Mouse (Mus musculus) heart, adult 2 months (tissue): ENCODE measurements around the gene Ucn. TPM values are rescaled to one million over a fixed set of nuclear protein-coding genes. Genes with fewer than 3 reads are reported as not detected.
A peak's percentile ranks its signal among the peaks of the same experiment; 100 is the strongest.

Experiments used
- DNase-seq, 2 experiments: peaks; one replicate each; pipeline ENCODE4 v3.0.0; 2021
- H3K27ac ChIP-seq: fragments of 200-600 bp; 2 replicates; pipeline ENCODE4 v1.8.1; 2022
- H3K27me3 ChIP-seq: fragments of 200-500 bp; 2 replicates; pipeline ENCODE4 v1.6.1; 2012; ENCODE audit warnings: mild to moderate bottlenecking, low read length, inconsistent platforms, mixed read lengths; ENCODE audit not compliant: control insufficient read depth, insufficient read depth
- H3K36me3 ChIP-seq: fragments of 200-500 bp; 2 replicates; pipeline ENCODE4 v1.6.1; 2012; ENCODE audit warnings: low read length, inconsistent platforms; ENCODE audit not compliant: control insufficient read depth, insufficient read depth
- H3K4me1 ChIP-seq: fragments of 200-500 bp; 2 replicates; pipeline ENCODE4 v1.6.1; 2011; ENCODE audit warnings: low read length; ENCODE audit not compliant: control insufficient read depth, insufficient read depth
- H3K4me3 ChIP-seq: fragments of 200-600 bp; 2 replicates; pipeline ENCODE4 v1.8.1; 2022
- H3K79me2 ChIP-seq: fragments of 200-500 bp; replicated peaks from 2 replicates; pipeline ENCODE4 v1.6.1; 2012; ENCODE audit warnings: mild to moderate bottlenecking, inconsistent platforms, low read length, moderate library complexity, mixed read lengths; ENCODE audit not compliant: control insufficient read depth, insufficient read depth
- H3K9ac ChIP-seq: fragments of 200-500 bp; 2 replicates; pipeline ENCODE4 v1.6.1; 2012; ENCODE audit warnings: low read depth, mild to moderate bottlenecking, control low read depth, inconsistent platforms, low read length, mixed read lengths
- CTCF ChIP-seq: fragments of 200-600 bp; IDR thresholded peaks from 2 replicates; pipeline ENCODE4 v1.8.1; 2022; ENCODE audit warnings: antibody characterized with exemption, mild to moderate bottlenecking, moderate library complexity
- EP300 ChIP-seq: fragments of 200-500 bp; IDR thresholded peaks from 2 replicates; pipeline ENCODE4 v1.6.1; 2011; ENCODE audit warnings: low read depth, low read length, control low read depth; ENCODE audit not compliant: insufficient read depth
- POLR2A ChIP-seq: fragments of 200-500 bp; IDR thresholded peaks from 2 replicates; pipeline ENCODE4 v1.6.1; 2011; ENCODE audit warnings: mild to moderate bottlenecking, low read depth, low read length, control low read depth; ENCODE audit not compliant: insufficient read depth
- WGBS: fragments of 180-500 bp; shearing (Covaris S2); methylation state at CpG from one replicate; pipeline ENCODE4 v1.1.7; 2018; 5-methylcytosine and 5-hydroxymethylcytosine counted together
- intact Hi-C: fragments of 180-260 bp; cut with DNase I; formaldehyde crosslinking; loops from one replicate; pipeline ENCODE4 v1.15.1; 2025
- polyA plus RNA-seq: library from polyadenylated mRNA; depleted of rRNA; stranded (reverse); fragments of >200 nt; gene quantifications from 2 replicates; pipeline ENCODE4 v1.2.3, GENCODE M21; 2012
- total RNA-seq, 2 experiments: library from RNA; stranded (reverse); gene quantifications; 2 replicates each; pipeline ENCODE4 v1.2.3; 2021

Ucn gene
- total and polyA plus RNA-seq, 3 experiments, result not detected

GRCm38 (mm10) chr5:31121111-31121510 lies 17.5 kb downstream of the Ucn start:
- H3K4me3 ChIP-seq, result no peak overlapping the region
- no peak for DNase-seq
- H3K27me3 ChIP-seq, result no peaks in the 10 kb centered on the region
- no peak for TF ChIP-seq POLR2A
- TF ChIP-seq EP300, result no peak
- no peak for TF ChIP-seq CTCF
- intact Hi-C loops, result no loop called here
- 0 out of 2 replicates have a peak, but pooled peaks cover 2% of the 10 kb centered on the region for H3K79me2 ChIP-seq
- no peak overlapping the region for H3K9ac ChIP-seq
- WGBS, result 63% methylated on average over 8 of the region's 8 CpGs
- no peaks in the 10 kb centered on the region for H3K4me1 ChIP-seq
- no peak overlapping the region for H3K27ac ChIP-seq
- no peaks in the 10 kb centered on the region; the same call in 1 of the 2 replicates for H3K36me3 ChIP-seq

DNA sequence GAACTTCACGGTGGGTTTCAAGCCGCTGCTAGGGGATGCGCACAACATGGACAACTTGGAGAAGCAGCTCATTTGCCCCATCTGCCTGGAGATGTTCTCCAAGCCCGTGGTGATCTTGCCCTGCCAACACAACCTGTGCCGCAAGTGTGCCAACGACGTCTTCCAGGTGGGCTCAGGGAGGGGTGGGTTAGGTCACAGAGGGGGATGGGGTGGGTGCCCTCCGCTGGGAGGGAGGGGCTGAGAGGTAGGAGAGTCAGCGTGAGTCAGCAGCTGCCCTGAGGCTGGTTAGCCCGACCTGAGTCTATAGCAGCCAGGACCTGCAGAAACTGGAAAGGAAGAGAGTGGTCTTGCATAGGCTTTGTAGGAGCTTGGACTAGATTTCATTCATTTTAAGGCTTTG lies 21.7 kb downstream of the Ucn start:
- TF ChIP-seq CTCF (no peak), POLR2A (no peak), EP300 (no peak)
- H3K4me3 ChIP-seq, result peak overlapping the region; percentile 51
- no peaks in the 10 kb centered on the region for H3K27me3 ChIP-seq
- intact Hi-C loops, result no loop called here
- no peaks in the 10 kb centered on the region for H3K4me1 ChIP-seq
- H3K36me3 ChIP-seq, result no peaks in the 10 kb centered on the region; the same call in 1 of the 2 replicates
- peak in 1 of 2 experiments; percentile 37 for DNase-seq
- WGBS, result 14% methylated on average over 10 of the region's 10 CpGs
- H3K9ac ChIP-seq, result peak overlapping the region; percentile 83
- H3K79me2 ChIP-seq, result no peaks in the 10 kb centered on the region
- peak overlapping the region; percentile 95 for H3K27ac ChIP-seq

DNA sequence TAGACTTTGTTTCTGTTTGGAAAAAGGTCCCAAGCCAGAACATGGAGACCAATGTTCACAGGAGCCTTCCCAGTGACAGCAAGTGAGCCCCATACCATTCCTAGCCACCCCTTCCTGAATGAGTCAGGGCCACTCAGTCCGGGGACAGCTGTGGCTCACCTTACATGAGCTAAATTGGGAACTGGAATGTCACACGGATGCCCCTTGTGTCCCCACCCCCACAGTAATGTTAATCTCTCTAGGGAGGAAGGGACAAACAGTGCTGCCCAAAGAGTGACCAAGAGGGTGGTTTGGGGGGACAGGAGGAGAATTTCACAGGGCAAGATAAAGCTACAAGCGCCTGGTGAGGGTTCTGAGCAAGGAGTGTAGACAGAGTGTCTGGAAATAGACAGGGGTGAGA lies 22.3 kb downstream of the Ucn start, which contains the start of gene Trim54:
Trim54 (plus strand) TSS at position 359 of the 400 bp plus-strand sequence.
- Histone ChIP-seq H3K79me2 (no peaks in the 10 kb centered on the region), H3K9ac (peak within 1 kb of the TSS; percentile 83), H3K4me3 (peak within 1 kb of the TSS; percentile 51), H3K4me1 (no peaks in the 10 kb centered on the region), H3K27ac (peak within 1 kb of the TSS; percentile 95), H3K36me3 (no peaks in the 10 kb centered on the region; the same call in 1 of the 2 replicates), H3K27me3 (no peaks in the 10 kb centered on the region)
- intact Hi-C loops, result no loop called here
- no peak for TF ChIP-seq CTCF
- TF ChIP-seq EP300, result peak; percentile 88
- peak; percentile 51 for TF ChIP-seq POLR2A
- WGBS, result 13% methylated on average over 3 of the region's 3 CpGs
- DNase-seq, result peak; percentile 38 to 59

DNA sequence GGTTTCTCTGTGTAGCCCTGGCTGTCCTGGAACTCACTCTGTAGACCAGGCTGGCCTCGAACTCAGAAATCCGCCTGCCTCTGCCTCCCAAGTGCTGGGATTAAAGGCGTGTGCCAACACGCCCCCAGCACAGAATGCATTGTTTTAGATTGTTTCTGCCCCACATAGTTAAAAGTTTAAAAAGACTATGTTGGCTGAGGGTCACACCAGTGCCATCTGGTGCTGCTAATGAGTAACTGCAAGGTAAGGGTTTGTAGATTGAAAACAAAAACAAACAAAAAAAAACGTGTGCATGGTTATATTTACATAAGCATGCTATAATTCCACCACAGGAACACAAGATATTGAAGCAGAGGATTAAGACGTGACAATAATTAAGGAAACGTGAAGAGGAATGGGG lies 27.8 kb downstream of the Ucn start:
- 15% methylated on average over 7 of the region's 7 CpGs for WGBS
- H3K27ac ChIP-seq, result no peak overlapping the region
- no peaks in the 10 kb centered on the region for H3K36me3 ChIP-seq
- no peaks in the 10 kb centered on the region for H3K79me2 ChIP-seq
- no peaks in the 10 kb centered on the region for H3K4me1 ChIP-seq
- H3K4me3 ChIP-seq, result no peak overlapping the region
- no peak for DNase-seq
- H3K9ac ChIP-seq, result no peak overlapping the region
- H3K27me3 ChIP-seq, result no peaks in the 10 kb centered on the region
- intact Hi-C loops, result loop anchor here (2.0 kb wide), 1 partner anchor 28 kb away; no protein-coding TSS in a partner anchor
- TF ChIP-seq CTCF (peak; percentile 77), EP300 (no peak)

GRCm38 (mm10) chr5:31108000-31108490 lies 30.6 kb downstream of the Ucn start, which contains the start of gene Slc30a3:
Gene Slc30a3, minus strand, starts transcription at chr5:31108237.
- intact Hi-C loops, result loop anchor here (5.0 to 10.0 kb wide), 2 partner anchors 56 to 303 kb away; partner anchors contain the start of gene Cad
- TF ChIP-seq POLR2A (no peak), CTCF (no peak)
- 90% methylated on average over 18 of the region's 18 CpGs for WGBS

GRCm38 (mm10) chr5:31105814-31106335 lies 32.8 kb downstream of the Ucn start, which contains the start of gene Dnajc5g:
Gene Dnajc5g, plus strand, starts transcription at chr5:31106285.
- 76% methylated on average over 9 of the region's 9 CpGs for WGBS
- intact Hi-C loops, result loop anchor here (5.0 to 10.0 kb wide), 2 partner anchors 54 to 301 kb away; partner anchors contain the start of gene Cad
- no peak for TF ChIP-seq CTCF
- no peak for TF ChIP-seq POLR2A
- no peak for TF ChIP-seq EP300
- no peak for DNase-seq
- Histone ChIP-seq H3K4me3 (no peak within 1 kb of the TSS), H3K36me3 (no peaks in the 10 kb centered on the region), H3K27ac (no peak within 1 kb of the TSS), H3K79me2 (no peaks in the 10 kb centered on the region), H3K4me1 (no peaks in the 10 kb centered on the region), H3K27me3 (no peaks in the 10 kb centered on the region), H3K9ac (no peak within 1 kb of the TSS)

More at GRCm38 (mm10) chr5:31108000-31108490, 30.6 kb downstream of the Ucn start, which contains the start of gene Slc30a3:
- no peaks in the 10 kb centered on the region for H3K4me1 ChIP-seq
- no peak within 1 kb of the TSS for H3K27ac ChIP-seq
- no peaks in the 10 kb centered on the region for H3K27me3 ChIP-seq
- no peak within 1 kb of the TSS for H3K4me3 ChIP-seq
- DNase-seq, result no peak
- H3K9ac ChIP-seq, result no peak within 1 kb of the TSS
- no peaks in the 10 kb centered on the region for H3K36me3 ChIP-seq
- H3K79me2 ChIP-seq, result no peaks in the 10 kb centered on the region
